Mouse (Mus musculus) small intestine, adult 2 months (tissue): ENCODE data around the gene Dip2c. TPM values are rescaled to one million over a fixed set of nuclear protein-coding genes. Genes with fewer than 3 reads are reported as not detected.

Experiments
- H3K27ac ChIP-seq: fragments of 200-500 bp; 2 replicates; pipeline ENCODE4 v1.5.1; 2012; ENCODE audit warnings: low read depth, low read length, control low read depth, inconsistent platforms; ENCODE audit not compliant: insufficient read depth
- H3K27me3 ChIP-seq: fragments of 200-500 bp; 2 replicates; pipeline ENCODE4 v1.6.1; 2012; ENCODE audit warnings: mild to moderate bottlenecking, moderate library complexity, low read length, inconsistent platforms; ENCODE audit not compliant: control insufficient read depth, insufficient read depth
- H3K36me3 ChIP-seq: fragments of 200-500 bp; 2 replicates; pipeline ENCODE4 v1.6.1; 2012; ENCODE audit warnings: mild to moderate bottlenecking, low read length, control low read depth, inconsistent platforms; ENCODE audit not compliant: control insufficient read depth, insufficient read depth
- H3K4me1 ChIP-seq: fragments of 200-500 bp; 2 replicates; pipeline ENCODE4 v1.6.1; 2012; ENCODE audit warnings: low read length, inconsistent platforms, mixed read lengths; ENCODE audit not compliant: control insufficient read depth, insufficient read depth, insufficient read length
- H3K4me3 ChIP-seq: fragments of 200-500 bp; 2 replicates; pipeline ENCODE4 v1.5.1; 2012; ENCODE audit warnings: low read depth, mild to moderate bottlenecking, control low read depth, inconsistent platforms, low read length, moderate library complexity
- CTCF ChIP-seq: fragments of 200-500 bp; IDR thresholded peaks from 2 replicates; pipeline ENCODE4 v1.5.1; 2012; ENCODE audit warnings: low read depth, mild to moderate bottlenecking, control low read depth, inconsistent platforms, low read length, moderate library complexity, mixed read lengths; ENCODE audit not compliant: insufficient replicate concordance, insufficient read length; ENCODE audit errors: extremely low read depth
- POLR2A ChIP-seq: fragments of 200-500 bp; IDR thresholded peaks from 2 replicates; pipeline ENCODE4 v1.6.1; 2012; ENCODE audit warnings: low read depth, mild to moderate bottlenecking, control low read depth, inconsistent platforms, low read length, moderate library complexity
- WGBS: fragments of 180-500 bp; shearing (Covaris S2); methylation state at CpG from one replicate; pipeline ENCODE4 v1.1.7; 2018; 5-methylcytosine and 5-hydroxymethylcytosine counted together
- polyA plus RNA-seq: library from polyadenylated mRNA; depleted of rRNA; stranded (reverse); fragments of >200 nt; gene quantifications from 2 replicates; pipeline ENCODE4 v1.2.3, GENCODE M21; 2012; rRNA removed

Dip2c gene
- polyA plus RNA-seq, 1 experiment = 2.5 TPM

DNA sequence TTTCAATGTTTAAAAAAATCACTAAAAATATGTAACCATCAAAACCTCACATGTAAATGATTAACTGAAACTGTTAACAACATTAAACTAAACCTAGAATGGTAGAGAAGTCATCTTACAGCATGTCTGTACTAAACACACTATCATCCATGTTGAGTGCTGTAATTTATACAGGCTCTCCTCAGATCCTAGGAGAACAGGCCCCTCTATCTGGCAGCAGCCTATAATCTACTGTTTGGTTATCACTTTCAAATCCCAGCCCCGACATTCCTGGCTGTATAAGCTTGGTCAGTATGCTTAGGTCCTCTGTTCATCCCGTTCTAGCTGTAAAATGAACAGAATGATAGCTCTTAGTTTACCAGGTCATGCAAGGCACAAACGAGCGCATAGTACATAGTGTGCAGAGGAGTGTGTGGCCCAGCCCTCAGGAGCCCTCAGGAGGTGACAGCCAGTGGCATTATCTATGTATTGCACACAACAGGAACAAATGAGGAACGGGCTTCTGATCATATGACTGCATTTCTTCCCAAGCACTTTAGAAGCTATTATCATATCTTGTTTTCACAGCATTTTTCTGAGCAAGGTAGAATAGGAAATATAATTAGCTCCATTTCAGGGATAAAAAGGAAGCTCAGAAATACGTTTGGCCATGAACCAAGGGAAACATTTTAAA is 437.3 kb downstream of the Dip2c start:
- H3K27me3 ChIP-seq = no peaks in the 10 kb centered on the region
- no peak for TF ChIP-seq POLR2A
- no peak for TF ChIP-seq CTCF
- no peak overlapping the region for H3K4me3 ChIP-seq
- no peak overlapping the region for H3K27ac ChIP-seq
- H3K4me1 ChIP-seq = peaks cover 2% of the 10 kb centered on the region; the same call in 1 of the 2 replicates
- H3K36me3 ChIP-seq = peaks cover 5% of the 10 kb centered on the region
- WGBS = 80% methylated on average over 6 of the region's 6 CpGs

GRCm38 (mm10) chr13:9715224-9715623 is 438.9 kb downstream of the Dip2c start:
- no peaks in the 10 kb centered on the region for H3K4me1 ChIP-seq
- TF ChIP-seq CTCF (no peak), POLR2A (no peak)
- peaks cover 8% of the 10 kb centered on the region for H3K36me3 ChIP-seq
- H3K27me3 ChIP-seq = no peaks in the 10 kb centered on the region
- no peak overlapping the region for H3K27ac ChIP-seq
- H3K4me3 ChIP-seq = no peak overlapping the region
- 41% methylated on average over 1 of the region's 1 CpGs for WGBS

Other genes starting within 250 kb of the Dip2c start
- gene Larp4b, start 182.6 kb upstream of the Dip2c start, polyA plus RNA-seq = 8.5 and 18.1 TPM in 2 replicates